Mouse (Mus musculus): ENCODE measurements around the gene Lars2. TPM values are rescaled to one million over a fixed set of nuclear protein-coding genes. Genes with fewer than 3 reads are reported as not detected.
"Not testable (repeated sequence)": the region's sequence is repeated elsewhere in the genome, so short reads cannot be mapped to it uniquely, and the experiment has no call there.

The Lars2 gene
- polyA plus RNA-seq, 1 experiment from 2014 or later = 989 TPM

GRCm38 (mm10) chr9:123402215-123402614, 35.5 kb downstream of the Lars2 start:
- no peaks in the 10 kb centered on the region for H3K9me3 ChIP-seq
- no peak for ATAC-seq (ENCODE audit: borderline replicate concordance, extremely low read depth, low FRiP score, low TSS enrichment)
- H3K4me1 ChIP-seq = 0 out of 2 replicates have a peak, but pooled peaks cover 3% of the 10 kb centered on the region
- 73% methylated on average over 3 of the region's 3 CpGs for WGBS
- H3K27me3 ChIP-seq = no peaks in the 10 kb centered on the region
- no peak overlapping the region for H3K27ac ChIP-seq
- H3K36me3 ChIP-seq = no peaks in the 10 kb centered on the region
- no peak overlapping the region for H3K9ac ChIP-seq
- no peak overlapping the region for H3K4me2 ChIP-seq
- H3K4me3 ChIP-seq = no peak overlapping the region

GRCm38 (mm10) chr9:123403031-123403430, 36.3 kb downstream of the Lars2 start:
- no peak for ATAC-seq (ENCODE audit: borderline replicate concordance, extremely low read depth, low FRiP score, low TSS enrichment)
- Histone ChIP-seq H3K4me1 (0 out of 2 replicates have a peak, but pooled peaks cover under 1% of the 10 kb centered on the region), H3K4me2 (no peak overlapping the region), H3K36me3 (no peaks in the 10 kb centered on the region), H3K4me3 (no peak overlapping the region), H3K27ac (no peak overlapping the region), H3K9me3 (no peaks in the 10 kb centered on the region), H3K9ac (no peak overlapping the region), H3K27me3 (no peaks in the 10 kb centered on the region)
- 47% methylated on average over 3 of the region's 3 CpGs for WGBS

GRCm38 (mm10) chr9:123405231-123405630, 38.5 kb downstream of the Lars2 start:
- no peak for ATAC-seq (ENCODE audit: borderline replicate concordance, extremely low read depth, low FRiP score, low TSS enrichment)
- H3K4me1 ChIP-seq = no peaks in the 10 kb centered on the region
- H3K4me2 ChIP-seq = no peak overlapping the region
- no peaks in the 10 kb centered on the region for H3K27me3 ChIP-seq
- H3K27ac ChIP-seq = no peak overlapping the region
- H3K36me3 ChIP-seq = no peaks in the 10 kb centered on the region
- H3K9me3 ChIP-seq = no peaks in the 10 kb centered on the region
- no peak overlapping the region for H3K4me3 ChIP-seq
- no peak overlapping the region for H3K9ac ChIP-seq
- WGBS = 74% methylated on average over 1 of the region's 1 CpGs

- H3K9ac ChIP-seq = no peak overlapping the region
- no peaks in the 10 kb centered on the region for H3K27me3 ChIP-seq
- no peak overlapping the region for H3K4me2 ChIP-seq
- H3K9me3 ChIP-seq = no peaks in the 10 kb centered on the region
- 66% methylated on average over 2 of the region's 2 CpGs for WGBS
- no peak overlapping the region for H3K27ac ChIP-seq
- no peak for ATAC-seq (ENCODE audit: borderline replicate concordance, extremely low read depth, low FRiP score, low TSS enrichment)
- no peaks in the 10 kb centered on the region for H3K4me1 ChIP-seq
- H3K36me3 ChIP-seq = peaks cover 3% of the 10 kb centered on the region; the same call in 1 of the 2 replicates
- no peak overlapping the region for H3K4me3 ChIP-seq
These were observed 42.0 kb downstream of the Lars2 start for GRCm38 (mm10) chr9:123408771-123409170.

- ATAC-seq (ENCODE audit: borderline replicate concordance, extremely low read depth, low FRiP score, low TSS enrichment) = no peak
- Histone ChIP-seq H3K4me3 (no peak overlapping the region), H3K36me3 (peaks cover 9% of the 10 kb centered on the region; the same call in 1 of the 2 replicates), H3K4me2 (no peak overlapping the region), H3K4me1 (peaks cover 26% of the 10 kb centered on the region), H3K27me3 (no peaks in the 10 kb centered on the region), H3K27ac (no peak overlapping the region), H3K9me3 (no peaks in the 10 kb centered on the region), H3K9ac (no peak overlapping the region)
- 79% methylated on average over 4 of the region's 4 CpGs for WGBS
These were observed 63.1 kb downstream of the Lars2 start for GRCm38 (mm10) chr9:123429863-123430262.

GRCm38 (mm10) chr9:123430973-123431372, 64.2 kb downstream of the Lars2 start:
- Histone ChIP-seq H3K4me3 (no peak overlapping the region), H3K4me2 (no peak overlapping the region), H3K4me1 (peaks cover 26% of the 10 kb centered on the region), H3K27me3 (no peaks in the 10 kb centered on the region), H3K36me3 (peaks cover 9% of the 10 kb centered on the region), H3K9me3 (no peaks in the 10 kb centered on the region), H3K9ac (no peak overlapping the region), H3K27ac (peak overlapping the region; percentile 78)
- no peak for ATAC-seq (ENCODE audit: borderline replicate concordance, extremely low read depth, low FRiP score, low TSS enrichment)

- Histone ChIP-seq H3K9ac (no peak overlapping the region), H3K27ac (no peak overlapping the region), H3K4me3 (no peak overlapping the region), H3K4me2 (no peak overlapping the region), H3K27me3 (no peaks in the 10 kb centered on the region), H3K36me3 (peaks cover 23% of the 10 kb centered on the region), H3K9me3 (no peaks in the 10 kb centered on the region), H3K4me1 (peaks cover 7% of the 10 kb centered on the region; the same call in 1 of the 2 replicates)
- WGBS = 74% methylated on average over 2 of the region's 2 CpGs
- ATAC-seq (ENCODE audit: borderline replicate concordance, extremely low read depth, low FRiP score, low TSS enrichment) = no peak
These were observed 71.5 kb downstream of the Lars2 start for GRCm38 (mm10) chr9:123438223-123438622.

- Histone ChIP-seq H3K27me3 (no peaks in the 10 kb centered on the region), H3K9me3 (no peaks in the 10 kb centered on the region), H3K4me3 (no peak overlapping the region), H3K4me1 (peaks cover 5% of the 10 kb centered on the region; the same call in 1 of the 2 replicates), H3K27ac (no peak overlapping the region), H3K9ac (no peak overlapping the region), H3K36me3 (peaks cover 23% of the 10 kb centered on the region), H3K4me2 (no peak overlapping the region)
- ATAC-seq (ENCODE audit: borderline replicate concordance, extremely low read depth, low FRiP score, low TSS enrichment) = no peak
- 42% methylated on average over 5 of the region's 5 CpGs for WGBS
These were observed 73.7 kb downstream of the Lars2 start for GRCm38 (mm10) chr9:123440230-123441058.

GRCm38 (mm10) chr9:123447101-123447500, 80.4 kb downstream of the Lars2 start:
- not testable (repeated sequence) for H3K4me3 ChIP-seq; H3K9ac ChIP-seq; ATAC-seq (ENCODE audit: borderline replicate concordance, extremely low read depth, low FRiP score, low TSS enrichment); H3K4me1 ChIP-seq; H3K4me2 ChIP-seq; H3K9me3 ChIP-seq; H3K27me3 ChIP-seq; H3K36me3 ChIP-seq; H3K27ac ChIP-seq
- WGBS = 92% methylated on average over 3 of the region's 3 CpGs

GRCm38 (mm10) chr9:123448594-123448993, 81.9 kb downstream of the Lars2 start:
- ATAC-seq (ENCODE audit: borderline replicate concordance, extremely low read depth, low FRiP score, low TSS enrichment) = no peak
- no peaks in the 10 kb centered on the region for H3K36me3 ChIP-seq
- H3K27me3 ChIP-seq = no peaks in the 10 kb centered on the region
- no peak overlapping the region for H3K27ac ChIP-seq
- no peaks in the 10 kb centered on the region for H3K4me1 ChIP-seq
- H3K4me2 ChIP-seq = no peak overlapping the region
- H3K9me3 ChIP-seq = no peaks in the 10 kb centered on the region
- no peak overlapping the region for H3K4me3 ChIP-seq
- no peak overlapping the region for H3K9ac ChIP-seq

GRCm38 (mm10) chr9:123450174-123450573, 83.4 kb downstream of the Lars2 start:
- Histone ChIP-seq H3K9me3 (no peaks in the 10 kb centered on the region), H3K4me2 (no peak overlapping the region), H3K27ac (no peak overlapping the region), H3K27me3 (no peaks in the 10 kb centered on the region), H3K36me3 (peaks cover 9% of the 10 kb centered on the region; the same call in 1 of the 2 replicates), H3K4me1 (no peaks in the 10 kb centered on the region), H3K9ac (no peak overlapping the region), H3K4me3 (no peak overlapping the region)
- WGBS = 30% methylated on average over 2 of the region's 2 CpGs
- ATAC-seq (ENCODE audit: borderline replicate concordance, extremely low read depth, low FRiP score, low TSS enrichment) = no peak

- no peak overlapping the region for H3K4me3 ChIP-seq
- H3K27me3 ChIP-seq = no peaks in the 10 kb centered on the region
- H3K9me3 ChIP-seq = no peaks in the 10 kb centered on the region
- H3K9ac ChIP-seq = no peak overlapping the region
- 47% methylated on average over 3 of the region's 3 CpGs for WGBS
- ATAC-seq (ENCODE audit: borderline replicate concordance, extremely low read depth, low FRiP score, low TSS enrichment) = no peak
- H3K27ac ChIP-seq = no peak overlapping the region
- no peak overlapping the region for H3K4me2 ChIP-seq
- peaks cover 5% of the 10 kb centered on the region for H3K4me1 ChIP-seq
- peaks cover 9% of the 10 kb centered on the region; the same call in 1 of the 2 replicates for H3K36me3 ChIP-seq
These were observed 85.0 kb downstream of the Lars2 start for GRCm38 (mm10) chr9:123451772-123452171.

Measured in lung, embryonic 15.5 days (tissue).